Mouse (Mus musculus) cerebellum, adult 18-20 months (tissue): ENCODE data around the gene Mtmr10.
A peak's percentile ranks its signal among the peaks of the same experiment; 100 is the strongest.

Experiments used
- DNase-seq, 2 experiments: peaks; one replicate each; pipeline ENCODE4 v3.0.0; 2021

The Mtmr10 gene

DNA sequence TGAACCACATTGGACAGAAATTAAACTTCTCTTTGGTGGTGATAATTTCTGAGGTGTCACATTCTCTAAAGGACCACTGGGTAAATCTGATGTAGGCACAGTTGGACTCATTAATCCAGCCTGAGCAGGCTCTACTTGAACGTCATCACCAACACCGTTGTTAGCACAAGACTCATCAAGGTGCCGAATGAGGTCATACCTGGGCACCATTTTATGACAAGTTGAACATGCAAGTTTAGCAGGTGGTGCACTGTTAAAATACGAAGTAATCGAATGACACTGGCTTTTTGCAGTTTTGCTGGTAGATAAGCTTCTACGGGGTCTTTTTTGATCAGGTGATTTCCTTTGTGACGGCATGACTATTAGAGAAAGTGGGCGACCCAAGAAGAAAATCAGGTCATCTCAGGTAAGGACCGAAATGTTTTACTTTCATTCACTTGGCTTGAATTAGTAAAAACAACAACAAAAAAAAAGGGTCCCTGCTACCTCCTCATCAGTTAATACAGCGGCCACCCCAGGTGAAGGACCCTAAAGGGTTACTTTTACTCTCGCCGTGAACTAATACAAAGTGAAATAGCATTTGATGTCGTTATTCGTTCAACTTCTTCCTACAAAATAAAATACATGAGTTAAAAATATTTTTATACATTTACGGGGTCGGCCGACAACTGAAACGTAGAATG is 85.8 kb downstream of the Mtmr10 start:
- DNase-seq, result peak in 1 of 2 experiments; percentile 21

DNA sequence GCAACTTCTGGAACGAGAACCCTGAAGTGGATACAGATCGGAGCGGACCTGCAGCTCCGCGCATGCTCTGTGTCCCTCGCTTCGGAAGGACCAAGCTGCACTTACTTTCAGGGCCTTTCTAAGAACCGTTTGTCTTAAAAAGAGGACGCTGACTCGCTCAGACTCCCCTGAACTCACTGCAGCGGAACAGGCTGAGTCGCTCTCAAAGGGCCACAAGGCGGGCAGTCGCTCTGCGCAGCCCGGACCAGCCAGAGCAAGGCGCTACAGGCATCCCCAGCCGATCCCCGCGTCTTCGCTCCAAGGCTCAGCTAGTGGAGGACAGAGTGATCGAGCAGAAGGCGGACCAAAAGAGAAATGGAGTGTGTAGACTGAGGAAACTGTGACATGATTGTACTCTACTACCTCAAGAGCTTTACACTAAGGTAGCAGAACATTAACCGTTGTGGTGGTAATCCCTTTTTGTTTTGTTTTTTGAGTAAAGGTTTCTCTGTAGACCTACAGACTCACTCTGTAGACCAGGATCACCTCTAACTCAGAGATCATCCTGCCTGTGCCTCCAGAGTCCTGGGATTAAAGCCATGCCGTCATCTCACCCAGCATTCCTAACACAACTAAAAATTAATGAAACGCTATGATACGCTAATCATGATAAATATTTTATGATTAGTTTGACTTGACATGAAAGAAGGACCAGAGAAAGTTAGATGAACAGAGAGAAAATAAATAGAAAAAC is 86.5 kb downstream of the Mtmr10 start, which contains the start of gene Fan1:
Gene Fan1, minus strand, starts transcription at position 266 of the 733 bp plus-strand sequence.
- DNase-seq, result peak; percentile 87 to 90
